8 mouse cellular contexts compared by ENCODE assay signal in genomic region chr9:107533791-107534407, GRCm38 (mm10). TPM values are rescaled to one million over a fixed set of nuclear protein-coding genes. Genes with fewer than 3 reads are reported as not detected.
A peak's percentile ranks its signal among the peaks of the same experiment; 100 is the strongest.
DNase-seq lines count a peak whose midpoint lies in the region; ATAC-seq lines count a peak whose summit lies in the region.

TSS of gene Tmem115 (plus strand) at chr9:107533945.

- H3K4me3 ChIP-seq in intestine, embryonic 14.5 days (ENCODE audit: low read depth, low read length), result peak within 1 kb of the TSS; percentile 78

- peak within 1 kb of the TSS; percentile 87 for H3K9ac ChIP-seq in intestine, embryonic 14.5 days (ENCODE audit: low read length)

- H3K4me1 ChIP-seq in intestine, embryonic 14.5 days (replicated peaks; ENCODE audit: control insufficient read depth, insufficient read depth, low read length), result peaks cover 21% of the 10 kb centered on the region

- peak; percentile 97 for ATAC-seq in intestine, embryonic 14.5 days (replicated peaks; ENCODE audit: low FRiP score, low TSS enrichment, low read depth)

- no peaks in the 10 kb centered on the region for H3K27me3 ChIP-seq in intestine, embryonic 14.5 days (replicated peaks; ENCODE audit: control insufficient read depth, insufficient read depth, low read length)

- no peaks in the 10 kb centered on the region for H3K9me3 ChIP-seq in intestine, embryonic 14.5 days (ENCODE audit: control insufficient read depth, low read length)

- peak within 1 kb of the TSS; percentile 96 for H3K4me2 ChIP-seq in intestine, embryonic 14.5 days (ENCODE audit: low read length)

- peak within 1 kb of the TSS; percentile 67 for H3K27ac ChIP-seq in intestine, embryonic 14.5 days (ENCODE audit: low read depth)

- under 1% methylated on average over 48 of the region's 48 CpGs for WGBS in intestine, embryonic 14.5 days

- intact Hi-C loops in gastrocnemius, postnatal 14 days (cut with DNase I; ENCODE audit: low total_unique reads), result no loop called here
- intact Hi-C loops in left cerebral cortex, postnatal 14 days (cut with DNase I), result loop anchor here (10.0 kb wide), 1 partner anchor 639 kb away; the partner anchor contains the start of gene Manf

- DNase-seq in adrenal gland, adult (ENCODE audit: inconsistent age in 2 of 2, low spot score in 1 of 2), result peak; percentile 96 to 97
- peak; percentile 98 for DNase-seq in embryo, embryonic 10.5 days (ENCODE audit: low spot score)
- peak; percentile 93 for DNase-seq in gastrocnemius, postnatal 14 days
- peak; percentile 91 for DNase-seq in intestine, embryonic 14.5 days (ENCODE audit: low spot score)
- peak; percentile 95 to 97 for DNase-seq in left cerebral cortex, postnatal 14 days (ENCODE audit: low spot score in 2 of 2)
- DNase-seq in mesoderm, embryonic 11.5 days (ENCODE audit: low read depth, low spot score), result peak; percentile 96
- peak; percentile 93 to 97 for DNase-seq in right cerebral cortex, postnatal 36 days (ENCODE audit: low spot score in 2 of 2)
- DNase-seq in yolk sac, embryonic 10.5 days (ENCODE audit: low spot score), result peak; percentile 94

- peaks cover 23% of the 10 kb centered on the region for H3K36me3 ChIP-seq in intestine, embryonic 14.5 days (ENCODE audit: control insufficient read depth, insufficient read depth, low read length)

RNA-seq across cellular contexts. Expression of gene Tmem115, which starts in this region (rescaled TPM):
- total RNA-seq in gastrocnemius, postnatal 14 days (2021), result 10 to 100 TPM; 18.4 to 19.9 TPM
- polyA plus RNA-seq in intestine, embryonic 14.5 days (2014; fragmentation: Nextera tagmentation; extraction: Ambion mirVana), result 46.7 and 47.6 TPM in 2 replicates
- 10 to 100 TPM; 33.0 to 35.3 TPM for total RNA-seq in left cerebral cortex, postnatal 14 days (2021)

Comparison
In these comparisons a context has a peak if more than half of its experiments do, and no peak if none do; other contexts are left out.
1. Peak in every context shown above with its lines: DNase-seq, ATAC-seq, H3K4me3 ChIP-seq and H3K27ac ChIP-seq.